Mouse (Mus musculus): ENCODE measurements around the gene Lamtor3.
"Not testable (repeated sequence)": the region's sequence is repeated elsewhere in the genome, so short reads cannot be mapped to it uniquely, and the experiment has no call there.

Gene Lamtor3

DNA sequence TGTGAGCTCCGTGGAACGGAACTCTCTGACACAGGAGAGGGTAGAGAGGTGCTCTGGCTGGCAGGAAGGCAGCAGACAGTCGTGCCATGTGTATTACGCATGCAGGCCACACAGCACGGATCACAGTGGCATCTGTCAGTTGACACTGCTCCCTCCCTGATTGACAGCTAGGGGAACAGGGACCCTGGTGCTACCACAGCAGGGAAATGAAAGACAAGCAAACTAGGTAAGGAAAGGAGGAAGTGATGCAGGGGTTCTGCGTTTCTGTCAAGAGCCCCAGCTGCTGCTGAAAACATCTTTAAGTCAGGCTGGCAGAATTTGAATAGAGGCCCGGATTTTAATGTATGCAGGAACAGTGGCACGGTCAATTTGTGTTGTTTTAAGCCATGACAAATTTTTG, 45.2 kb downstream of the Lamtor3 start:
- no peak for DNase-seq

DNA sequence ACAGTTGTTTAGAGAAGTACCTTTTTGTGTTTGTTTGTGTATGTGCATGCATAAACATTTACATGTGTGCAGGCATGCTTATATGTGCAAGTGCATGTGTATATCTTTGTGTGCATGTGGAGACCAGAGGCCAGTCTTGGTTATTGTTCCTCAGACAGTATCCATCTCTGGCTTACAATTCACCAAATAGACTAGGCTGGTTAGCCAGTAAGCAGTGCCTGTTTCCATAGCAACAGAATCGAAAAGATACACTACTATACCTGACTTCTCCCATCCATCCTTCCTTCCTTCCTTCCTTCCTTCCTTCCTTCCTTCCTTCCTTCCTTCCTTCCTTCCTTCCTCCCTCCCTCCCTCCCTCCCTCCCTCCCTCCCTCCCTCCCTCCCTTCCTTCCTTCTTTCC, 45.7 kb downstream of the Lamtor3 start:
- DNase-seq = not testable (repeated sequence)

DNA sequence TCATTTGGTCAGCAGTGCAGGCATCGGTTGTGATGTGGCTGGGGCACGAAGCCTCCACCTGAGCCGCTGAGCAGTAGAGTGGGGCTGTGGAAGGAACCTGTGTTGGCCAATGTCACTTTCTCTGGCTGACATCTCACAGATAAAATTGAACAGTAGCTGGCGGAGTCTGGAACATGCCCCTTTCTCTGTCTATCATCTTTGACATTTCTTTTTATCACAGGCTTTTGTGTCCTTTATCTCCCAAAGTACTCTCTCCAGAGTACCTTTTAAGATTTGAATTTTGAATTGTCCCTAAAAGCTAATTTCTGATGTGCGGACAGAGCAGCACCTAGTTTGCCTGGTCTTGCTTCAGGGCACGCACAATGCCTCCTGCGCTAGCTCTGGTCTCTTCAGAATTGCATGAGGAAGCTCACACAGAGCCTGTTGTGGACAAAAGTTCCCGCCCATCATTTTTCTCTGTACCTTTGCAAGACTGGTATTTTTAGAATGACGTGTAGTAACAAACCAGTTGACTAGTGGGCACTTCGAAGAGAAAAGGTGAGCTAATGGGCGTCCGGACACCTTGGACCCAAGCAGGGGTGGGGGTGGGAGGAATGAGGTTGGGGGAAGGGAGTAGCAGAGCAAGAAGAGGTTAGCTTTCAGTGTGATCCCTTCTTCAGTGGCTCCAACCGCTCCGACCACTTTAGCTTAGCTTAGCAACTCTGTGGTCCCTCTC, 50.0 kb downstream of the Lamtor3 start:
- DNase-seq = no peak

DNA sequence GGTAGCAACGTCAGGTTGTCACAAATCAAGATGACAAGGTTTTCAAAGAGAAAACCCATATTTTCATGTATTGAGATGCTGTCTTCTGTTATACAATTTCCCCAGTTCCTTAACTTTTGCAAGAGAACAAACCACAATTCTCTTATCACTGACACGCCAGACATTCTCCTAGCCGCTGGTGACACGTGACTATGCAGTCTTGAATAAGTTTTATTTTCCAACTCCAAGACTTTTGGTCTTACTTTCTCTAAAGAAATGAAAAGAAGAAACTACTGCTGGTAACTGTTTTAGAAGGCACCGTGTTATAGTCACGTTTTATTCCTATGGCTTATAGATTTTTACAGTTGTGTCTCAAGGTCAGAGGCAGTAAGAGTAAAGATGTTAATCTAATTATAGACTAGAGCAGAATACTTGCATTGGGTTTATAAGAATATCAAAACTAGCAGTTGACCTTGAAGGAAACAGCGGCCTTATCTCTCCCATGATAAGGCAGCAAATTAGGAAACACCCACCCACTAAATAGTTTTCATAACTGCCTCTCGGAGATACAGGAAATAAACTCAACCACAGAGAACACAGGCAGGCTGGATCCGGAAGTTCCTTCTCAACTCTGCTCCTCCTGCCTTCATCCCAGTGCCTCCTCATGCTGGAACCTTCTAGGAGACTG, 50.6 kb downstream of the Lamtor3 start:
- DNase-seq = no peak

DNA sequence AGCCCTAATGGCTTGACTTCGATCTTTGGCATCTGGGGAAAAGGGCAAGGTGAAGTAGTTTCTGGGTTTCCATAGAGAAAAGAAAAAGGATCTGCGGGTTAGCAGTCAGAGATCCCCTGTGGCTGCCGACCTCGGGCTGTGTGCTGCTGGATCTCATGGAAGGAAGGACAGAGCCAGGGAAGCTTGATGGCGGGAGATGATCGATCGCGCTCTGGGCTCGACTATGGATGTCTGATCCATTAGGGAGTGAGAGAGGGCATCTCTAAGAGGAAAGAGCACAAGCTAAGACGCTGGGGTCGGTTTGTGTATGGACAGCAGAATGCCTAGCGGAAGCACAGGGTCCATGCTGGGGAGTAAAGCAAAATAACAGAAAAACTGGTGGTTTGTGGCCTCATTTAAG, 51.6 kb downstream of the Lamtor3 start:
- DNase-seq = no peak

- no peak for DNase-seq
Observed at GRCm38 (mm10) chr3:137972224-137972623, 53.9 kb downstream of the Lamtor3 start.

- DNase-seq = no peak
Observed at GRCm38 (mm10) chr3:137972989-137973388, 54.7 kb downstream of the Lamtor3 start.

- DNase-seq = no peak
Observed at GRCm38 (mm10) chr3:137974306-137974705, 56.0 kb downstream of the Lamtor3 start.

GRCm38 (mm10) chr3:137975435-137975834, 57.1 kb downstream of the Lamtor3 start:
- DNase-seq = no peak

DNA sequence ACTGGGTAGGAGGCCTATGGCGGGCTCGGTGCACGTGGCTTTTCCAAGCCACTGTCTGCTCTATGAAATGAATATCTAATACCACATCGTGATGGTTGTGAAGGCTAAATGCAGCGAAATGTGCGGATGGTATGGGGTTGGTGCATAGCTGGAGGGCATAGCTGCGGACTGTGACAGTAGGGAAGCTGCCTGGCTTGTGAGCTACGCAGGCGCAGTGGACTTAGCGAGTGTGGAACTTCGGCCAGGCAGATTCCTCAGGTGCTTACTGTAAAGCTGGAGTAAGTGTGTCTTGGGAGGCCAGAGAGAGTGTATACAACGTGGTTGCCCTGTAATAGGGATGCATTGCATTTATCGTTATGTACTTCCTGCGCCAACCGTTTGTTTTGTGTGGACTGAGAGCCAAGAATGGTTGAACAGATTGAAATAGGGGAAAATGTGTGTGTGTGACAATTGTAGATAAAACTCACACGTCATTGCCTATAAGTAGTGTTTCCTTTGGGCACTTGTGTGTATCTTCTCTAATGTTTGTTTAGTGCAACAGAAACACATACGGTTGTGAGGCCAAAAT, 57.6 kb downstream of the Lamtor3 start:
- DNase-seq = no peak

GRCm38 (mm10) chr3:137976943-137977628, 58.8 kb downstream of the Lamtor3 start:
- DNase-seq = no peak

- no peak for DNase-seq
Observed at GRCm38 (mm10) chr3:137977629-137978041, 59.3 kb downstream of the Lamtor3 start.

GRCm38 (mm10) chr3:137978233-137978632, 59.9 kb downstream of the Lamtor3 start:
- DNase-seq = no peak

Data from kidney, adult 11 months (tissue).